Mouse (Mus musculus) R1 (cell line): ENCODE data around the gene Serf2.

Source experiments
- DNase-seq: peaks from one replicate; pipeline ENCODE4 v3.0.0-alpha.2; 2018; ENCODE audit warnings: low read depth, low spot score

Gene Serf2

GRCm38 (mm10) chr2:121505942-121506882, 57.2 kb downstream of the Serf2 start, which contains the start of the genes Mfap1a and Wdr76:
Gene Mfap1a (minus strand): TSS chr2:121506665.
Gene Wdr76 (plus strand): TSS chr2:121506723.
- DNase-seq = peak; percentile 98

GRCm38 (mm10) chr2:121507173-121507950, 58.4 kb downstream of the Serf2 start:
- no peak for DNase-seq
